12 mouse cellular contexts compared by ENCODE assay signal in the genomic region with DNA sequence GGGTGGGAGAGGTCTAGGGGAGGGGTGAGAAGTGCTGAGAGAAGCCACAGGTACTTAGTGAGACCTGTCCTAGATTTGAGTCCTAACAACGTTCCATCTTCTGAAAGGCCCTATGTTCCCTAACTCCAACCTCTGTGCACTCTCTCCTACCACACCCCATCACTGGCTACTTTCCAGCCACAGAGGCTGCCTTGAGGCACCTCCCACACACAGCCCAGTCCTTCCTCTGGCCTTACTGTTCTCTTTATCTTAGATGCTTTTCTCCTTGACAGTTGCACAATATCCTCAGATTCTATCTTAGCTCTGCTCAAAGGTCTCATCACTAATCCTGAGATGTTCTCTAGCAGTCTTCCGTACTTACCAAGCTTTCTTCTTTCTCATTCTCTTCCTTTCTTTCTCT.
DNase-seq lines count a peak whose midpoint lies in the region; ATAC-seq lines count a peak whose summit lies in the region.
"Had no signal": no experiment of that assay in that cellular context is flagged by ENCODE, and none has a peak within 500 bp of the region (broad histone marks: within the 10 kb centered on the region; RNA-seq: fewer than 3 reads in every experiment).

No protein-coding gene starts in this region.

- peak; percentile 22 for DNase-seq in adrenal gland, postnatal 10 days
- no peak for DNase-seq in adrenal gland, adult 2 months
- peak; percentile 49 for DNase-seq in ovary, adult 18-20 months (ENCODE audit: low spot score)
- DNase-seq in ovary, postnatal 14 days (ENCODE audit: low spot score): no peak
- peak; percentile 47 for DNase-seq in gonadal fat pad, adult 2 months (ENCODE audit: low read depth)
- no peak for DNase-seq in lung, postnatal 14 days
- DNase-seq: embryo, embryonic 11 days; lung, postnatal 10 days; retina, postnatal 1 day; thymus, adult 2 months had no signal

- peak; percentile 42 for ATAC-seq in megakaryocyte progenitor cell, adult 5-6 weeks (replicated peaks; ENCODE audit: poor library complexity)
- ATAC-seq in CD4-positive, CD25-positive, alpha-beta regulatory T cell, adult 4 months: no peak

Comparison
In these comparisons a context has a peak if more than half of its experiments do, and no peak if none do; other contexts are left out.
1. DNase-seq: peak in adrenal gland, postnatal 10 days (single experiment), ovary, adult 18-20 months (single experiment) and gonadal fat pad, adult 2 months (single experiment); none in adrenal gland, adult 2 months (single experiment), ovary, postnatal 14 days (single experiment) and lung, postnatal 14 days (single experiment).